In the genomic region with DNA sequence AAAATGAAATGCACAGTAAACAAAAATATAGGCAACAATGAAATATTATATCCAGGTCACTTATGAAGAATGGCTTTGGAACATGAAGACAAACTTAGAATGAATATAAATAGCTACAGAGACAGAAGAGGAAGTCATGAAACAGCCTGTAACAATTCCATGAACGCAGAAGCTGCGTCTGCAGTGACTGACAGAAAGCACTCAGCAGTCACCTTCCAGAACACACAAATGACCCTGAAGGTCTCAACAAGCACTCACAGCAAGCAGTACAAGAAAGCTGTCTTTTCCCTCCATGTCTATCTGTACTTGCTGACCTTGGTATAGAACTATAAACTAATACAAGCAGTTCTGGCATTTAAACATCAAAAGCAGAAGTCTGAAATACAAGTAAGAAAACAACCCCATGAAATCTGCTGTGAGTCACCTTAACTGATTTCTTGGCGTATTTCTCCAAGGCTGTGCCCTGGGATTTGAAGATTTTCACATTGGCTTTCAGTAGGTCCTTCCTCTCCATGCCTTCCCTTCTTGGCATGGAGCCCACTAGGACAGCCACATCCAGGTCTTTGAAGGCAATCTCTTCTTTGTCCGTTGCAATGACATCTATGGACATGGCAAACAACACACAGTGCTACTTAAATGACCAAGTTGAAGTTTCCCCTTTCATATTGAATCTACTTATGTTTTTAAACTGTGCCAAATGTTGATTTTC, we compare ENCODE assay signal across 9 mouse cellular contexts. TPM values are rescaled to one million over a fixed set of nuclear protein-coding genes. Genes with fewer than 3 reads are reported as not detected.
DNase-seq lines count a peak whose midpoint lies in the region; ATAC-seq and TF ChIP-seq lines count a peak whose summit lies in the region.
"Had no signal": no experiment of that assay in that cellular context is flagged by ENCODE, and none has a peak within 500 bp of the region (broad histone marks: within the 10 kb centered on the region; RNA-seq: fewer than 3 reads in every experiment).

No protein-coding gene starts in this region.

- no peaks in the 10 kb centered on the region for H3K79me2 ChIP-seq in heart, adult 2 months (replicated peaks; ENCODE audit: control insufficient read depth, insufficient read depth, low read length)

- H3K27me3 ChIP-seq in heart, adult 2 months (ENCODE audit: control insufficient read depth, insufficient read depth, low read length), result no peaks in the 10 kb centered on the region
- H3K27me3 ChIP-seq in forebrain, embryonic 14.5 days (replicated peaks; ENCODE audit: control insufficient read depth, insufficient read depth, low read length), result no peaks in the 10 kb centered on the region

- 0 out of 2 replicates have a peak, but pooled peaks have one; percentile 44 for TF ChIP-seq EP300 in heart, adult 2 months (IDR thresholded peaks at IDR 0.05; ENCODE audit: insufficient read depth, low read depth, low read length)

- no peak overlapping the region for H3K4me2 ChIP-seq in forebrain, embryonic 14.5 days (ENCODE audit: low read length)

- H3K4me1 ChIP-seq in heart, adult 2 months (ENCODE audit: control insufficient read depth, insufficient read depth, low read length), result peaks cover 5% of the 10 kb centered on the region
- H3K4me1 ChIP-seq in forebrain, embryonic 14.5 days (ENCODE audit: control insufficient read depth, insufficient read depth, low read length), result no peaks in the 10 kb centered on the region
- H3K4me1 ChIP-seq: forebrain, embryonic 10.5 days had no signal

- 0 out of 2 replicates have a peak overlapping the region, but pooled peaks have one; percentile 33 for H3K9ac ChIP-seq in heart, adult 2 months (ENCODE audit: low read depth, low read length)
- no peak overlapping the region for H3K9ac ChIP-seq in forebrain, embryonic 14.5 days (ENCODE audit: low read length)

- peak overlapping the region; percentile 89 for H3K27ac ChIP-seq in heart, adult 2 months
- H3K27ac ChIP-seq in forebrain, embryonic 14.5 days (ENCODE audit: low read depth, low read length), result no peak overlapping the region
- H3K27ac ChIP-seq: forebrain, embryonic 10.5 days had no signal

- no peaks in the 10 kb centered on the region for H3K9me3 ChIP-seq in forebrain, embryonic 14.5 days (replicated peaks; ENCODE audit: control insufficient read depth, low read length)
- H3K9me3 ChIP-seq: forebrain, embryonic 10.5 days had no signal

- no peak for ATAC-seq in forebrain, embryonic 14.5 days

- TF ChIP-seq POLR2A in heart, adult 2 months (IDR thresholded peaks at IDR 0.05; ENCODE audit: insufficient read depth, low read depth, low read length), result no peak

- peak overlapping the region; percentile 4; the same call in 1 of the 2 replicates for H3K4me3 ChIP-seq in heart, adult 2 months
- no peak overlapping the region for H3K4me3 ChIP-seq in forebrain, embryonic 14.5 days (ENCODE audit: low read depth, low read length)
- H3K4me3 ChIP-seq: forebrain, embryonic 10.5 days had no signal

- no peak for TF ChIP-seq CTCF in heart, adult 2 months (IDR thresholded peaks at IDR 0.05)

- 13% methylated on average over 4 of the region's 4 CpGs for WGBS in heart, adult 2 months
- 84% methylated on average over 4 of the region's 4 CpGs for WGBS in forebrain, embryonic 14.5 days

- intact Hi-C loops in heart, adult 2 months (cut with DNase I), result no loop called here

- DNase-seq in cerebellum, adult 8-10 months, result peak; percentile 33
- DNase-seq in cerebellum, adult 11-12 months, result no peak
- peak; percentile 87 for DNase-seq in adipocyte (ENCODE audit: low spot score)
- peak in 1 of 2 experiments; percentile 35 for DNase-seq in heart, adult 2 months
- peak; percentile 37 for DNase-seq in kidney, postnatal 14 days
- DNase-seq in Muller cell, postnatal 12 days (ENCODE audit: inconsistent ontology term), result no peak
- DNase-seq in spleen, postnatal 10 days (ENCODE audit: low spot score in 2 of 2), result no peak
- no peak for DNase-seq in forebrain, embryonic 14.5 days (ENCODE audit: low spot score)

- H3K36me3 ChIP-seq in heart, adult 2 months (ENCODE audit: control insufficient read depth, insufficient read depth, low read length), result peaks cover 58% of the 10 kb centered on the region
- H3K36me3 ChIP-seq in forebrain, embryonic 14.5 days (ENCODE audit: control insufficient read depth, insufficient read depth, low read length), result peaks cover 64% of the 10 kb centered on the region

RNA-seq across cellular contexts. Expression of gene Wdpcp, which starts 8.3 kb away (rescaled TPM):
- total RNA-seq in heart, adult 2 months (2021), result 1 to 10 TPM; 4.2 to 5.4 TPM
- 1.4 and 5.8 TPM in 2 replicates for polyA plus RNA-seq in heart, adult 2 months (2012; rRNA removed)
- polyA plus RNA-seq in forebrain, embryonic 14.5 days (2014; fragmentation: Nextera tagmentation; extraction: Ambion mirVana), result 7.3 and 9.9 TPM in 2 replicates

RNA-seq across cellular contexts. Expression of gene Mdh1, which starts 8.4 kb away (rescaled TPM):
- 1,000 to 10,000 TPM; 2,315 to 2,577 TPM for total RNA-seq in heart, adult 2 months (2021)
- 1,485 and 2,844 TPM in 2 replicates for polyA plus RNA-seq in heart, adult 2 months (2012; rRNA removed)
- 547 and 566 TPM in 2 replicates for polyA plus RNA-seq in forebrain, embryonic 14.5 days (2014; fragmentation: Nextera tagmentation; extraction: Ambion mirVana)

Comparison
In these comparisons a context has a peak if more than half of its experiments do, and no peak if none do; other contexts are left out.
1. DNase-seq: peak in cerebellum, adult 8-10 months (single experiment), adipocyte (single experiment) and kidney, postnatal 14 days (single experiment); none in cerebellum, adult 11-12 months (single experiment), Muller cell, postnatal 12 days (single experiment), spleen, postnatal 10 days (0 of 2) and forebrain, embryonic 14.5 days (single experiment).